8 mouse cellular contexts compared by ENCODE assay signal in genomic region chr11:120219916-120220522, GRCm38 (mm10). TPM values are rescaled to one million over a fixed set of nuclear protein-coding genes. Genes with fewer than 3 reads are reported as not detected.
DNase-seq lines count a peak whose midpoint lies in the region; ATAC-seq and TF ChIP-seq lines count a peak whose summit lies in the region.

No protein-coding gene starts in this region.

- intact Hi-C loops in gastrocnemius, adult 2 months (cut with DNase I): no loop called here

- H3K27ac ChIP-seq in forebrain, embryonic 13.5 days: 0 out of 2 replicates have a peak overlapping the region, but pooled peaks have one; percentile 28
- no peak overlapping the region for H3K27ac ChIP-seq in forebrain, embryonic 11.5 days (ENCODE audit: low read depth, low read length)
- peak overlapping the region; percentile 85 for H3K27ac ChIP-seq in gastrocnemius, adult 2 months
- peak overlapping the region; percentile 9; the same call in 1 of the 2 replicates for H3K27ac ChIP-seq in midbrain, embryonic 14.5 days (replicated peaks; ENCODE audit: low read depth, low read length)

- H3K4me1 ChIP-seq in forebrain, embryonic 13.5 days: peaks cover 50% of the 10 kb centered on the region
- peaks cover 39% of the 10 kb centered on the region for H3K4me1 ChIP-seq in forebrain, embryonic 11.5 days (replicated peaks; ENCODE audit: control insufficient read depth, insufficient read depth, low read length)
- peaks cover 49% of the 10 kb centered on the region for H3K4me1 ChIP-seq in midbrain, embryonic 14.5 days (ENCODE audit: control insufficient read depth, insufficient read depth, low read length)

- H3K9ac ChIP-seq in forebrain, embryonic 13.5 days: no peak overlapping the region
- no peak overlapping the region for H3K9ac ChIP-seq in forebrain, embryonic 11.5 days (ENCODE audit: low read length)
- no peak overlapping the region for H3K9ac ChIP-seq in midbrain, embryonic 14.5 days (replicated peaks; ENCODE audit: low read length)

- H3K9me3 ChIP-seq in forebrain, embryonic 13.5 days (replicated peaks): no peaks in the 10 kb centered on the region
- H3K9me3 ChIP-seq in forebrain, embryonic 11.5 days (ENCODE audit: control insufficient read depth, low read length): no peaks in the 10 kb centered on the region
- H3K9me3 ChIP-seq in midbrain, embryonic 14.5 days (ENCODE audit: control insufficient read depth, low read length): no peaks in the 10 kb centered on the region

- ATAC-seq in forebrain, embryonic 13.5 days: no peak
- no peak for ATAC-seq in forebrain, embryonic 11.5 days (replicated peaks; ENCODE audit: low FRiP score)
- no peak for ATAC-seq in midbrain, embryonic 14.5 days (ENCODE audit: low FRiP score, low TSS enrichment)

- H3K27me3 ChIP-seq in forebrain, embryonic 13.5 days: no peaks in the 10 kb centered on the region
- no peaks in the 10 kb centered on the region for H3K27me3 ChIP-seq in forebrain, embryonic 11.5 days (ENCODE audit: control insufficient read depth, insufficient read depth, low read length)
- H3K27me3 ChIP-seq in midbrain, embryonic 14.5 days (ENCODE audit: control insufficient read depth, insufficient read depth, low read length): no peaks in the 10 kb centered on the region

- H3K4me3 ChIP-seq in forebrain, embryonic 13.5 days: no peak overlapping the region
- H3K4me3 ChIP-seq in forebrain, embryonic 11.5 days (ENCODE audit: low read depth, low read length): no peak overlapping the region
- H3K4me3 ChIP-seq in gastrocnemius, adult 2 months: no peak overlapping the region; the same call in 1 of the 2 replicates
- no peak overlapping the region for H3K4me3 ChIP-seq in midbrain, embryonic 14.5 days (replicated peaks; ENCODE audit: low read depth, low read length)

- DNase-seq in forebrain, embryonic 11.5 days (ENCODE audit: low spot score): no peak
- DNase-seq in Muller cell, postnatal 12 days (ENCODE audit: inconsistent ontology term): peak; percentile 58
- peak; percentile 89 for DNase-seq in gastrocnemius, adult 2 months
- peak; percentile 73 for DNase-seq in kidney, adult 9 months
- DNase-seq in midbrain, embryonic 14.5 days: peak; percentile 37
- no peak for DNase-seq in right cerebral cortex, postnatal 36 days (ENCODE audit: low spot score in 2 of 2)
- DNase-seq in frontal cortex, postnatal 36 days (ENCODE audit: low spot score in 2 of 2): no peak

- no peak for TF ChIP-seq CTCF in gastrocnemius, adult 2 months (IDR thresholded peaks at IDR 0.05)

- WGBS in forebrain, embryonic 13.5 days: 50% methylated on average over 9 of the region's 9 CpGs
- WGBS in forebrain, embryonic 11.5 days: 56% methylated on average over 9 of the region's 9 CpGs
- 38% methylated on average over 9 of the region's 9 CpGs for WGBS in midbrain, embryonic 14.5 days

- no peak overlapping the region for H3K4me2 ChIP-seq in forebrain, embryonic 13.5 days
- no peak overlapping the region for H3K4me2 ChIP-seq in forebrain, embryonic 11.5 days (ENCODE audit: low read depth, low read length, severe bottlenecking)
- H3K4me2 ChIP-seq in midbrain, embryonic 14.5 days (ENCODE audit: low read length): no peak overlapping the region

- H3K36me3 ChIP-seq in forebrain, embryonic 13.5 days (ENCODE audit: poor library complexity, severe bottlenecking): no peaks in the 10 kb centered on the region
- no peaks in the 10 kb centered on the region; the same call in 1 of the 2 replicates for H3K36me3 ChIP-seq in forebrain, embryonic 11.5 days (ENCODE audit: control insufficient read depth, insufficient read depth, low read length)
- no peaks in the 10 kb centered on the region for H3K36me3 ChIP-seq in midbrain, embryonic 14.5 days (ENCODE audit: control insufficient read depth, insufficient read depth, low read length)

RNA-seq across cellular contexts. Expression of gene Bahcc1, which starts 12.7 kb away (rescaled TPM):
- 17.2 TPM in 2 replicates for polyA plus RNA-seq in forebrain, embryonic 13.5 days (2015; fragmentation: Nextera tagmentation; extraction: Ambion mirVana)
- 25.2 and 30.3 TPM in 2 replicates for polyA plus RNA-seq in forebrain, embryonic 11.5 days (2014; fragmentation: Nextera tagmentation; extraction: Ambion mirVana)
- 1 to 10 TPM; 3.5 to 5.3 TPM for total RNA-seq in gastrocnemius, adult 2 months (2021)
- 20.0 and 25.9 TPM in 2 replicates for polyA plus RNA-seq in midbrain, embryonic 14.5 days (2014; fragmentation: Nextera tagmentation; extraction: Ambion mirVana)

Comparison
In these comparisons a context has a peak if more than half of its experiments do, and no peak if none do; other contexts are left out.
1. DNase-seq: peak in Muller cell, postnatal 12 days (single experiment), gastrocnemius, adult 2 months (single experiment), kidney, adult 9 months (single experiment) and midbrain, embryonic 14.5 days (single experiment); none in forebrain, embryonic 11.5 days (single experiment), right cerebral cortex, postnatal 36 days (0 of 2) and frontal cortex, postnatal 36 days (0 of 2).